Mouse (Mus musculus): ENCODE measurements around the gene Gm12258. TPM values are rescaled to one million over a fixed set of nuclear protein-coding genes. Genes with fewer than 3 reads are reported as not detected.
"Not testable (repeated sequence)": the region's sequence is repeated elsewhere in the genome, so short reads cannot be mapped to it uniquely, and the experiment has no call there.

Gm12258 gene
- polyA plus RNA-seq (2014; fragmentation: Nextera tagmentation; extraction: Ambion mirVana), result 5.1 and 5.7 TPM in 2 replicates

DNA sequence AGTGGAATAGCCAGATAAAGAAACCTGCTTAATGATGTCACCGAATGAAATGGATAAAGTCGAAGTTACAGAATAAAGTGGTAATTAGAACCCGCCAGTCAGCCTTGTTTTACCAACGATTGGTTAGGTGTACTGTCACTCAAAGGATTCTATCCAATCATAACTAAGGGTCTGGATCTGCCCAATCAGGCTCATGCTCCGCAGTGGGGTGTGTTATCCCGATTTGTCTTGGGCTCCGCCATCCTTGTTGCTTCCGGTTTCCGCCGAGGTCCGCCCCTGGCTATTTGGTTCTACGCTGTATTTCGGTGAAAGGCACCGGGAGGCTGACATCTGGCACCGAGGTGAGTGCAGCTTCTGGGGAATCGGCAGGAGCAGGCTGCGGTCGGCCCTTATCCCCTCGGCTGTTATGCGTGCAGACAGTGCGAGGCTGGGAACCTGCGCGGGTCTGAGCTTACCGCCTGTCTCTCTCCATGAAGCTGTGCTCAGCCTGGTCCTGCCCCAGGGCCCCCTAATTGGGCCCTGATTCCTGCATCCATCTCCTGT lies at the start of gene Gm12258:
TSS of gene Gm12258 (plus strand) at position 240 of the 543 bp plus-strand sequence.
- 1% methylated on average over 24 of the region's 24 CpGs for WGBS (ENCODE audit: insufficient replicate concordance)
- Histone ChIP-seq H3K4me1 (ENCODE audit: control insufficient read depth, insufficient read depth, low read length) (peaks cover 6% of the 10 kb centered on the region; the same call in 1 of the 2 replicates), H3K9me3 (replicated peaks; ENCODE audit: control insufficient read depth, low read length) (no peaks in the 10 kb centered on the region), H3K27ac (ENCODE audit: low read depth, low read length) (no peak within 1 kb of the TSS), H3K4me2 (peak within 1 kb of the TSS; percentile 79), H3K36me3 (ENCODE audit: control insufficient read depth, insufficient read depth, low read length) (peaks cover 7% of the 10 kb centered on the region; the same call in 1 of the 2 replicates), H3K4me3 (ENCODE audit: low read depth, low read length) (peak within 1 kb of the TSS; percentile 68), H3K27me3 (ENCODE audit: control insufficient read depth, insufficient read depth, low read length) (no peaks in the 10 kb centered on the region), H3K9ac (ENCODE audit: low read depth, low read length) (peak within 1 kb of the TSS; percentile 80)
- peak; percentile 99 for ATAC-seq (replicated peaks; ENCODE audit: insufficient number of reproducible peaks, low FRiP score, low TSS enrichment)

- Histone ChIP-seq H3K9me3 (replicated peaks; ENCODE audit: control insufficient read depth, low read length) (no peaks in the 10 kb centered on the region), H3K4me3 (ENCODE audit: low read depth, low read length) (no peak overlapping the region)
- WGBS (ENCODE audit: insufficient replicate concordance), result 75% methylated on average over 5 of the region's 5 CpGs
Measured at GRCm38 (mm10) chr11:58799747-58800146, 47.2 kb upstream of the Gm12258 start.

DNA sequence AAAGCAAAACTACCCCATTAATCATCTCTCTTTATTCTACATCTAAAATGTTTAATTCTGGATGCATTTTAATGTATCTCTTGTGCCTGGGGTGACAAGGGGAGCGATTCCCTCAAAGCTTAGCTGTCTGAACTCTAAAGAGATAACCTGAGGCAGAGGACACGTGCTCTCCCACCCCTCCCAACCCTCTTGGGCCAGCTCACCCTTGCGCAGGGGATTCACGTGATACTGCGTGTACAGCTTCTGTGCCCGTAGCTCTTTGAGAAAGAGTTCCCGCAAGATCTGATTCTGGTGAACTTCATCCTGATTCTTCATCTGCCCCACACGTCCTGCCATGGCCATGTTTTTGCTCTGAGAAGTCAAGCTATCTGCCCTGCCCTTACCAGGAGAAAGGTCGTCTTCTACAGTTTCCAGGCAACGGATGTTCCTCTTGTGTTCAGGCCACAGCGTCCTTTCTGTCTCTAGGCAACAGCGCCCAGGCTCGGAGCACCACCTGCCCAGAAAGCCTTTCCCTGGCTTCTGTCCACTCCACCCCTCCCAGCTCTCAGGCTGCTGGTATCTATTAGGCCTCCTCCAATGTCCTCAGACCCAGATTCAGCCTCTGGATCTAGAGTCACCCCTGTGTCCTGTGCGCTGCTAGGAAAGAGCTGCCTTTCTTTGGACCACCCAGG lies 45.3 kb upstream of the Gm12258 start, which contains the start of gene Fam183b:
TSS of gene Fam183b (minus strand) at position 403 of the 671 bp plus-strand sequence.
- Histone ChIP-seq H3K36me3 (ENCODE audit: control insufficient read depth, insufficient read depth, low read length) (no peaks in the 10 kb centered on the region), H3K9ac (ENCODE audit: low read depth, low read length) (no peak within 1 kb of the TSS), H3K27me3 (ENCODE audit: control insufficient read depth, insufficient read depth, low read length) (no peaks in the 10 kb centered on the region), H3K27ac (ENCODE audit: low read depth, low read length) (no peak within 1 kb of the TSS), H3K9me3 (replicated peaks; ENCODE audit: control insufficient read depth, low read length) (no peaks in the 10 kb centered on the region), H3K4me2 (peak within 1 kb of the TSS; percentile 40; the same call in 1 of the 2 replicates), H3K4me1 (ENCODE audit: control insufficient read depth, insufficient read depth, low read length) (peaks cover 4% of the 10 kb centered on the region; the same call in 1 of the 2 replicates), H3K4me3 (ENCODE audit: low read depth, low read length) (no peak within 1 kb of the TSS)
- ATAC-seq (replicated peaks; ENCODE audit: insufficient number of reproducible peaks, low FRiP score, low TSS enrichment), result no peak
- 43% methylated on average over 14 of the region's 14 CpGs for WGBS (ENCODE audit: insufficient replicate concordance)

More at GRCm38 (mm10) chr11:58799747-58800146, 47.2 kb upstream of the Gm12258 start:
- H3K4me2 ChIP-seq, result no peak overlapping the region
- ATAC-seq (replicated peaks; ENCODE audit: insufficient number of reproducible peaks, low FRiP score, low TSS enrichment), result no peak
- H3K9ac ChIP-seq (ENCODE audit: low read depth, low read length), result no peak overlapping the region
- no peaks in the 10 kb centered on the region for H3K27me3 ChIP-seq (ENCODE audit: control insufficient read depth, insufficient read depth, low read length)
- no peak overlapping the region for H3K27ac ChIP-seq (ENCODE audit: low read depth, low read length)
- H3K4me1 ChIP-seq (ENCODE audit: control insufficient read depth, insufficient read depth, low read length), result peaks cover 4% of the 10 kb centered on the region; the same call in 1 of the 2 replicates
- H3K36me3 ChIP-seq (ENCODE audit: control insufficient read depth, insufficient read depth, low read length), result no peaks in the 10 kb centered on the region

- 64% methylated on average over 4 of the region's 4 CpGs for WGBS (ENCODE audit: insufficient replicate concordance)
- Histone ChIP-seq H3K27ac (ENCODE audit: low read depth, low read length) (no peak overlapping the region), H3K9ac (ENCODE audit: low read depth, low read length) (no peak overlapping the region), H3K4me3 (ENCODE audit: low read depth, low read length) (no peak overlapping the region), H3K4me2 (no peak overlapping the region), H3K9me3 (replicated peaks; ENCODE audit: control insufficient read depth, low read length) (no peaks in the 10 kb centered on the region), H3K36me3 (ENCODE audit: control insufficient read depth, insufficient read depth, low read length) (no peaks in the 10 kb centered on the region), H3K4me1 (ENCODE audit: control insufficient read depth, insufficient read depth, low read length) (peaks cover 4% of the 10 kb centered on the region; the same call in 1 of the 2 replicates), H3K27me3 (ENCODE audit: control insufficient read depth, insufficient read depth, low read length) (no peaks in the 10 kb centered on the region)
- no peak for ATAC-seq (replicated peaks; ENCODE audit: insufficient number of reproducible peaks, low FRiP score, low TSS enrichment)
Measured at GRCm38 (mm10) chr11:58803871-58804270, 43.1 kb upstream of the Gm12258 start.

DNA sequence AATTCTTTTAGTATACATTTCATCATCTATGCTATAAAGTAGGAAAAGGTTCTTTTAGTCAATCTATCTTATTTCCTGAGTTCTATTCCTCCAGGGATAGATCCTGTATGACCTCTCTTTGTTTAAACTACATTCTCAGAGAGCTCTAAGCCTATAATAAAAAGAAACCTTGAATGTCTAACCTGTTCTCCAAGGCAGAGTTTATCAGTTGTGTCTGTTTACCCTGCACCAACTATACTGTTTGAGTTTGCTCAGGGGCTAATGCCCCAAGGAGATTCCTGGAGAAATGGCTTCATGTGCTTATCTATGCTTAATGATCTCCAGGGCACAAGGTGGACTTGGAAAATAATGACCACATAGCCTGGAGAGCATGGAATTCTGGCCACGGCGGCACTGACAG lies 42.6 kb upstream of the Gm12258 start:
- no peaks in the 10 kb centered on the region for H3K36me3 ChIP-seq (ENCODE audit: control insufficient read depth, insufficient read depth, low read length)
- peaks cover 4% of the 10 kb centered on the region; the same call in 1 of the 2 replicates for H3K4me1 ChIP-seq (ENCODE audit: control insufficient read depth, insufficient read depth, low read length)
- no peaks in the 10 kb centered on the region for H3K9me3 ChIP-seq (replicated peaks; ENCODE audit: control insufficient read depth, low read length)
- H3K27me3 ChIP-seq (ENCODE audit: control insufficient read depth, insufficient read depth, low read length), result no peaks in the 10 kb centered on the region
- no peak for ATAC-seq (replicated peaks; ENCODE audit: insufficient number of reproducible peaks, low FRiP score, low TSS enrichment)
- no peak overlapping the region for H3K9ac ChIP-seq (ENCODE audit: low read depth, low read length)
- H3K27ac ChIP-seq (ENCODE audit: low read depth, low read length), result no peak overlapping the region
- 48% methylated on average over 2 of the region's 2 CpGs for WGBS (ENCODE audit: insufficient replicate concordance)
- no peak overlapping the region for H3K4me3 ChIP-seq (ENCODE audit: low read depth, low read length)
- no peak overlapping the region for H3K4me2 ChIP-seq

GRCm38 (mm10) chr11:58812001-58812400 lies 35.0 kb upstream of the Gm12258 start:
- ATAC-seq (replicated peaks; ENCODE audit: insufficient number of reproducible peaks, low FRiP score, low TSS enrichment), result no peak
- H3K9me3 ChIP-seq (replicated peaks; ENCODE audit: control insufficient read depth, low read length), result no peaks in the 10 kb centered on the region
- WGBS (ENCODE audit: insufficient replicate concordance), result 9% methylated on average over 1 of the region's 1 CpGs

GRCm38 (mm10) chr11:58814700-58815099 lies 32.3 kb upstream of the Gm12258 start, which contains the start of gene Olfr313:
Olfr313 (plus strand) TSS chr11:58815000.
- not testable (repeated sequence) for H3K4me1 ChIP-seq (ENCODE audit: control insufficient read depth, insufficient read depth, low read length); H3K9me3 ChIP-seq (replicated peaks; ENCODE audit: control insufficient read depth, low read length); H3K4me3 ChIP-seq (ENCODE audit: low read depth, low read length); H3K36me3 ChIP-seq (ENCODE audit: control insufficient read depth, insufficient read depth, low read length); ATAC-seq (replicated peaks; ENCODE audit: insufficient number of reproducible peaks, low FRiP score, low TSS enrichment); H3K27me3 ChIP-seq (ENCODE audit: control insufficient read depth, insufficient read depth, low read length); H3K4me2 ChIP-seq; H3K27ac ChIP-seq (ENCODE audit: low read depth, low read length); H3K9ac ChIP-seq (ENCODE audit: low read depth, low read length)
- 35% methylated on average over 1 of the region's 1 CpGs for WGBS (ENCODE audit: insufficient replicate concordance)

More at GRCm38 (mm10) chr11:58812001-58812400, 35.0 kb upstream of the Gm12258 start:
- H3K36me3 ChIP-seq (ENCODE audit: control insufficient read depth, insufficient read depth, low read length), result no peaks in the 10 kb centered on the region
- H3K9ac ChIP-seq (ENCODE audit: low read depth, low read length), result no peak overlapping the region
- H3K4me2 ChIP-seq, result no peak overlapping the region
- no peaks in the 10 kb centered on the region for H3K27me3 ChIP-seq (ENCODE audit: control insufficient read depth, insufficient read depth, low read length)
- no peak overlapping the region for H3K27ac ChIP-seq (ENCODE audit: low read depth, low read length)
- H3K4me3 ChIP-seq (ENCODE audit: low read depth, low read length), result no peak overlapping the region
- H3K4me1 ChIP-seq (ENCODE audit: control insufficient read depth, insufficient read depth, low read length), result no peaks in the 10 kb centered on the region

DNA sequence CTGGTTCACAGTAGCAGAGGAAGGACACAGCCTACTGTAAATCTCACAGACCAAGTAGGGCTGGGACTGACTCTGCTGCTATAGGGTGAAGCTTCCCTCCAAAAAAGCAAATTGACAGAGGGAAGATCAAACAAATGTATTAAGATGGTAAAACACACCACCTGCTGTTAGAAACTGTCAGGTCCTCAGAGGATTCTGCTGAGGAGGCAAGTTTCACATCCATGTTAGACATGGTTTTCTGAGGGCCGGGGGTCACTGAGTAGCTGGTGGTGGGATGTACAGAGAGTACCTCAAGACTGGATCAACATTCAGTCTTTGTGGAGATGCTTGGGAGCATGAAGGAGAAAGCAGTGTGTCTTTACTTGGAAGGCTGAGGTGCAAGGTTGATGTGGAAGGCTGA lies 31.3 kb upstream of the Gm12258 start:
- Histone ChIP-seq H3K4me3 (ENCODE audit: low read depth, low read length) (no peak overlapping the region), H3K27me3 (ENCODE audit: control insufficient read depth, insufficient read depth, low read length) (no peaks in the 10 kb centered on the region), H3K9me3 (replicated peaks; ENCODE audit: control insufficient read depth, low read length) (no peaks in the 10 kb centered on the region), H3K27ac (ENCODE audit: low read depth, low read length) (no peak overlapping the region), H3K4me2 (no peak overlapping the region), H3K36me3 (ENCODE audit: control insufficient read depth, insufficient read depth, low read length) (no peaks in the 10 kb centered on the region), H3K4me1 (ENCODE audit: control insufficient read depth, insufficient read depth, low read length) (no peaks in the 10 kb centered on the region), H3K9ac (ENCODE audit: low read depth, low read length) (no peak overlapping the region)
- no peak for ATAC-seq (replicated peaks; ENCODE audit: insufficient number of reproducible peaks, low FRiP score, low TSS enrichment)
- WGBS (ENCODE audit: insufficient replicate concordance), result 65% methylated on average over 1 of the region's 1 CpGs
